Mouse (Mus musculus): ENCODE results near the gene Abcd1. TPM values are rescaled to one million over a fixed set of nuclear protein-coding genes. Genes with fewer than 3 reads are reported as not detected.
"Not testable (repeated sequence)": the region's sequence is repeated elsewhere in the genome, so short reads cannot be mapped to it uniquely, and the experiment has no call there.

The Abcd1 gene
- polyA plus RNA-seq, 1 experiment from 2014 or later = 12.2 TPM

GRCm38 (mm10) chrX:73739841-73740240 lies 23.4 kb downstream of the Abcd1 start:
- H3K4me2 ChIP-seq; H3K27ac ChIP-seq (ENCODE audit: poor library complexity, severe bottlenecking); H3K36me3 ChIP-seq; H3K4me1 ChIP-seq (replicated peaks); ATAC-seq (ENCODE audit: insufficient number of reproducible peaks, low FRiP score); H3K27me3 ChIP-seq (replicated peaks); H3K4me3 ChIP-seq; H3K9me3 ChIP-seq (replicated peaks); H3K9ac ChIP-seq: not testable (repeated sequence)
- WGBS = 87% methylated on average over 7 of the region's 7 CpGs

- no peaks in the 10 kb centered on the region for H3K27me3 ChIP-seq (replicated peaks)
- no peak for ATAC-seq (ENCODE audit: insufficient number of reproducible peaks, low FRiP score)
- no peak overlapping the region for H3K4me2 ChIP-seq
- H3K4me1 ChIP-seq (replicated peaks) = no peaks in the 10 kb centered on the region
- H3K9me3 ChIP-seq (replicated peaks) = no peaks in the 10 kb centered on the region
- WGBS = 64% methylated on average over 1 of the region's 1 CpGs
- no peak overlapping the region for H3K9ac ChIP-seq
- H3K27ac ChIP-seq (ENCODE audit: poor library complexity, severe bottlenecking) = no peak overlapping the region
- no peaks in the 10 kb centered on the region for H3K36me3 ChIP-seq
- no peak overlapping the region for H3K4me3 ChIP-seq
These were observed 28.5 kb downstream of the Abcd1 start for GRCm38 (mm10) chrX:73744774-73745481.

GRCm38 (mm10) chrX:73748977-73749376 lies 32.6 kb downstream of the Abcd1 start:
- H3K27me3 ChIP-seq (replicated peaks) = 0 out of 2 replicates have a peak, but pooled peaks cover 1% of the 10 kb centered on the region
- no peak overlapping the region for H3K27ac ChIP-seq (ENCODE audit: poor library complexity, severe bottlenecking)
- H3K9ac ChIP-seq = no peak overlapping the region
- H3K4me3 ChIP-seq = no peak overlapping the region
- H3K9me3 ChIP-seq (replicated peaks) = no peaks in the 10 kb centered on the region
- H3K4me2 ChIP-seq = no peak overlapping the region
- no peak for ATAC-seq (ENCODE audit: insufficient number of reproducible peaks, low FRiP score)
- WGBS = 93% methylated on average over 1 of the region's 1 CpGs
- no peaks in the 10 kb centered on the region for H3K4me1 ChIP-seq (replicated peaks)
- no peaks in the 10 kb centered on the region for H3K36me3 ChIP-seq

GRCm38 (mm10) chrX:73756334-73757140 lies 40.1 kb downstream of the Abcd1 start, which contains the start of gene Plxnb3:
Gene Plxnb3 (plus strand): TSS chrX:73757090.
- Histone ChIP-seq H3K27me3 (replicated peaks) (peaks cover 22% of the 10 kb centered on the region; the same call in 1 of the 2 replicates), H3K4me1 (replicated peaks) (peaks cover 8% of the 10 kb centered on the region; the same call in 1 of the 2 replicates), H3K4me3 (no peak within 1 kb of the TSS), H3K9ac (no peak within 1 kb of the TSS), H3K4me2 (no peak within 1 kb of the TSS), H3K9me3 (replicated peaks) (no peaks in the 10 kb centered on the region), H3K27ac (ENCODE audit: poor library complexity, severe bottlenecking) (no peak within 1 kb of the TSS), H3K36me3 (no peaks in the 10 kb centered on the region)
- no peak for ATAC-seq (ENCODE audit: insufficient number of reproducible peaks, low FRiP score)
- 61% methylated on average over 5 of the region's 5 CpGs for WGBS

- no peaks in the 10 kb centered on the region for H3K36me3 ChIP-seq
- no peak for ATAC-seq (ENCODE audit: insufficient number of reproducible peaks, low FRiP score)
- H3K9ac ChIP-seq = no peak overlapping the region
- H3K9me3 ChIP-seq (replicated peaks) = no peaks in the 10 kb centered on the region
- H3K4me3 ChIP-seq = no peak overlapping the region
- WGBS = 82% methylated on average over 13 of the region's 13 CpGs
- H3K4me1 ChIP-seq (replicated peaks) = peaks cover 8% of the 10 kb centered on the region; the same call in 1 of the 2 replicates
- H3K4me2 ChIP-seq = no peak overlapping the region
- H3K27ac ChIP-seq (ENCODE audit: poor library complexity, severe bottlenecking) = 0 out of 2 replicates have a peak overlapping the region, but pooled peaks have one; percentile 11
- H3K27me3 ChIP-seq (replicated peaks) = peaks cover 22% of the 10 kb centered on the region; the same call in 1 of the 2 replicates
These were observed 42.4 kb downstream of the Abcd1 start for GRCm38 (mm10) chrX:73758611-73759290.

- 50% methylated on average over 1 of the region's 1 CpGs for WGBS
- Histone ChIP-seq H3K4me2 (no peak overlapping the region), H3K27ac (ENCODE audit: poor library complexity, severe bottlenecking) (0 out of 2 replicates have a peak overlapping the region, but pooled peaks have one; percentile 2), H3K4me3 (no peak overlapping the region), H3K9ac (no peak overlapping the region), H3K4me1 (replicated peaks) (peaks cover 9% of the 10 kb centered on the region), H3K36me3 (no peaks in the 10 kb centered on the region), H3K27me3 (replicated peaks) (no peaks in the 10 kb centered on the region), H3K9me3 (replicated peaks) (no peaks in the 10 kb centered on the region)
- 0 out of 2 replicates have a peak, but pooled peaks have one; percentile 23 for ATAC-seq (ENCODE audit: insufficient number of reproducible peaks, low FRiP score)
These were observed 48.9 kb downstream of the Abcd1 start for GRCm38 (mm10) chrX:73765311-73765710.

- Histone ChIP-seq H3K9me3 (replicated peaks) (no peaks in the 10 kb centered on the region), H3K4me2 (no peak overlapping the region), H3K9ac (no peak overlapping the region), H3K4me1 (replicated peaks) (peaks cover 9% of the 10 kb centered on the region), H3K27ac (ENCODE audit: poor library complexity, severe bottlenecking) (no peak overlapping the region), H3K36me3 (no peaks in the 10 kb centered on the region), H3K4me3 (no peak overlapping the region), H3K27me3 (replicated peaks) (0 out of 2 replicates have a peak, but pooled peaks cover 5% of the 10 kb centered on the region)
- no peak for ATAC-seq (ENCODE audit: insufficient number of reproducible peaks, low FRiP score)
- WGBS = 46% methylated on average over 9 of the region's 9 CpGs
These were observed 50.9 kb downstream of the Abcd1 start for GRCm38 (mm10) chrX:73767267-73767666.

GRCm38 (mm10) chrX:73774168-73774760 lies 57.9 kb downstream of the Abcd1 start, which contains the start of gene Srpk3:
Gene Srpk3 (plus strand): TSS chrX:73774405.
- peak; percentile 63 for ATAC-seq (ENCODE audit: insufficient number of reproducible peaks, low FRiP score)

GRCm38 (mm10) chrX:73774802-73775483 lies 58.5 kb downstream of the Abcd1 start:
- Histone ChIP-seq H3K9ac (peak overlapping the region; percentile 72), H3K36me3 (peaks cover 43% of the 10 kb centered on the region), H3K9me3 (replicated peaks) (no peaks in the 10 kb centered on the region), H3K4me3 (peak overlapping the region; percentile 45), H3K4me1 (replicated peaks) (peaks cover 27% of the 10 kb centered on the region), H3K27me3 (replicated peaks) (0 out of 2 replicates have a peak, but pooled peaks cover 5% of the 10 kb centered on the region), H3K4me2 (peak overlapping the region; percentile 68), H3K27ac (ENCODE audit: poor library complexity, severe bottlenecking) (peak overlapping the region; percentile 94)
- 50% methylated on average over 10 of the region's 10 CpGs for WGBS
- ATAC-seq (ENCODE audit: insufficient number of reproducible peaks, low FRiP score) = peak; percentile 40; the same call in 1 of the 2 replicates

More at GRCm38 (mm10) chrX:73774168-73774760, 57.9 kb downstream of the Abcd1 start, which contains the start of gene Srpk3:
- peaks cover 27% of the 10 kb centered on the region for H3K4me1 ChIP-seq (replicated peaks)
- H3K4me2 ChIP-seq = peak within 1 kb of the TSS; percentile 68
- peak within 1 kb of the TSS; percentile 45 for H3K4me3 ChIP-seq
- peaks cover 36% of the 10 kb centered on the region for H3K36me3 ChIP-seq
- 0 out of 2 replicates have a peak, but pooled peaks cover 5% of the 10 kb centered on the region for H3K27me3 ChIP-seq (replicated peaks)
- 41% methylated on average over 9 of the region's 9 CpGs for WGBS
- H3K27ac ChIP-seq (ENCODE audit: poor library complexity, severe bottlenecking) = peak within 1 kb of the TSS; percentile 94
- peak within 1 kb of the TSS; percentile 72 for H3K9ac ChIP-seq
- H3K9me3 ChIP-seq (replicated peaks) = no peaks in the 10 kb centered on the region

- Histone ChIP-seq H3K4me1 (replicated peaks) (peaks cover 10% of the 10 kb centered on the region; the same call in 1 of the 2 replicates), H3K9me3 (replicated peaks) (no peaks in the 10 kb centered on the region), H3K9ac (no peak overlapping the region), H3K4me3 (no peak overlapping the region), H3K4me2 (no peak overlapping the region), H3K36me3 (peaks cover 52% of the 10 kb centered on the region), H3K27me3 (replicated peaks) (no peaks in the 10 kb centered on the region), H3K27ac (ENCODE audit: poor library complexity, severe bottlenecking) (no peak overlapping the region)
- ATAC-seq (ENCODE audit: insufficient number of reproducible peaks, low FRiP score) = no peak
- 83% methylated on average over 3 of the region's 3 CpGs for WGBS
These were observed 65.8 kb downstream of the Abcd1 start for GRCm38 (mm10) chrX:73782227-73782626.
